Mouse (Mus musculus) adrenal gland, adult (tissue): ENCODE measurements around the gene Cst13.
"Not testable (repeated sequence)": the region's sequence is repeated elsewhere in the genome, so short reads cannot be mapped to it uniquely, and the experiment has no call there.

Source experiments
- DNase-seq, 2 experiments: peaks; one replicate each; pipeline ENCODE4 v3.0.0; 2022 to 2023; ENCODE audit warnings: low spot score in 1 of 2; ENCODE audit not compliant: inconsistent age in 2 of 2

The Cst13 gene

DNA sequence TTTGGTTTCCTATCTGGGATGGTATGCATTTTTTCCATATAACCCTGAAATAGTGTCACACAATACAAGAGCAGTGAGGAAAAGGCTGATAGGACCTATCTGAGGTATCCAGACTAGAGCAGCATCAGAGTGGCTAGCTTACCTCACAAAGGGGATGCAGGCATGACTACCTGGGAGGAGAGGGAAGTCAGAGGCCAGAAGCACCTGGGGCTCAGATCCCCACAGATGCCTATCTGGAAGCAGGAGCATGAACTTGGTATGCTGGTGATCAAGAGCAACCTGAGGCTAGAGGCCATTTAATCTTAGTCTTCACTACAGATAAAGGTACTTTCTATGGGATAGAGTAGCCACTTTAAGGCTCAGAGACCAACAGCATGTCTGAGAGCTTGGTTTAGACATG, at the start of gene Cst13:
Gene Cst13, plus strand, starts transcription at position 173 of the 400 bp plus-strand sequence.
- DNase-seq: no peak

DNA sequence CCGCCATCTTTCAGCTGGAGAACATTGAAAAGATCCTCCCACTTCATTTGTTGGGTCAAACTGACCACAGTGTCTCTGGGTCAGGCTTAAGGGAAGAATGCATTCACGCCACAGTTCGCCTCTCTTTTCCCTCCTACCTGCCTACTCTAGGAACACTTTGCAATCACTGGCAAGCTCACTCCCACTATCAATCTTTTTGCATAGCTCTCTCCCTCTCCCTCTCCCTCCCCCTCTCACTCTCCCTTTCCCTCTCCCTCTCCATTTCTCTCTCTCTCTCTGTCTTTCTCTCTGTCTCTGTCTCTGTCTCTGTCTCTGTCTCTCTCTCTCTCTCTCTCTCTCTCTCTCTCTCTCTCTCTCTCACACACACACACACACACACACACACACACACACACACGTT, 48.5 kb upstream of the Cst13 start, which contains the start of gene Cst11:
Gene Cst11, minus strand, starts transcription at position 101 of the 400 bp plus-strand sequence.
- not testable (repeated sequence) for DNase-seq

DNA sequence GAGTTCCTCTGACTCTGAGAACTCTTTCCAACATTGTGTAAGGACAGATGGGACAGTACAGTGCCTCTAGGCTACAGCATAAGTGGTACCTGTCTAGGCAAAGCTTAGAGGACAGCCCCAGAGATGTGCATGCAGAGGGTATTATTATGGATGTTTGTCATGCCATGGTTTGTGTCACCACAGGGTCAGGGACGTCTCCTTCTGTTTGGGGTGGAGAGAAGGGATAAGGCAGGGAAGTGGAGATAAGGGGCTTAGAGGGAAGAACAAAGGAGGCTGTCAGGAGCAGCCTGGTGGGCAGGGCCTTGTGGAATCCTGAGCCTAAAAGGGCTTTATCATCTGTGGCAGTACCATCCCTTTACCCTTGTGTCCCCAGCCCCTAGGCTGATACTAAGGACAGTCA, 38.2 kb upstream of the Cst13 start, which contains the start of gene 8030411F24Rik:
Gene 8030411F24Rik, plus strand, starts transcription at position 301 of the 400 bp plus-strand sequence.
- DNase-seq: no peak

DNA sequence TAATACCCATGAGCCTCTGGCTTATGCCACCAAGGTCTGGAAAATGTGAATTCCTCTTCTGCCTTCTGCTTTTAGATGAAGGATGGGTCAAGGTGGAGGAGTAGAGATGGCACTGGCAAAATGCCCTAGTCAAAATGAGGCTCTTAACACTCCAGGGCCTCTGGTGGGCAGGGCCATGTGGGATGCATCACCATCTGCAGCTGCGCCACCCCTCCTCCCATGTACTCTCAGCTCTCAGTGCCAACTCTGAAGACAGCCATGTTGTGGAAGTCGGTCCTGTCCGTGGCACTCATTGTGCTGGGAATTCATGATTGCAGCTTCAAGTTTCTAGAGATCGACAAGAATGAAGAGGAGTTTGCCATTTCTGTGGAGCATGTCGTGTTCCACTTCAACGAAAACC, 30.7 kb upstream of the Cst13 start, which contains the start of gene Cst12:
Gene Cst12, plus strand, starts transcription at position 220 of the 400 bp plus-strand sequence.
- no peak for DNase-seq

DNA sequence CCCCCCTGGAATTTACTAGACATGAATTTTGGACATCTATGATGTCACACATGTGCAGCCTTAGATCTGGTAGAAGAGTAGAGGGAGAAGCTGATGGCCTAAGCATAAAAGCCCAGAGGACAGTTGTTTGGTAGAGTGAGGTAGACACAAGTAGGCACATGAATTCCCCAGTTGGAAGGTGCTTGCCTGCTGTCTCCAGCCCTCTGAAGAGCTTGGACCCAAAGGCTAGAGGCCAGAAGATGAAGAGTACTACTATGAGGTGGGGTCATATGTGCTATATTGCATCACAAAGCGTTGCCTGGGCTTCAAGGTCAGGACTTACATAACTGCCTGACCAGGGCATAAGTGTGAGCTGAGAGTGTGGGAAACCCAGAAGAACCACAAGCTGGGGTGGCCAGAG, 21.4 kb upstream of the Cst13 start, which contains the start of gene Cst8:
Gene Cst8, plus strand, starts transcription at position 301 of the 400 bp plus-strand sequence.
- DNase-seq: no peak

DNA sequence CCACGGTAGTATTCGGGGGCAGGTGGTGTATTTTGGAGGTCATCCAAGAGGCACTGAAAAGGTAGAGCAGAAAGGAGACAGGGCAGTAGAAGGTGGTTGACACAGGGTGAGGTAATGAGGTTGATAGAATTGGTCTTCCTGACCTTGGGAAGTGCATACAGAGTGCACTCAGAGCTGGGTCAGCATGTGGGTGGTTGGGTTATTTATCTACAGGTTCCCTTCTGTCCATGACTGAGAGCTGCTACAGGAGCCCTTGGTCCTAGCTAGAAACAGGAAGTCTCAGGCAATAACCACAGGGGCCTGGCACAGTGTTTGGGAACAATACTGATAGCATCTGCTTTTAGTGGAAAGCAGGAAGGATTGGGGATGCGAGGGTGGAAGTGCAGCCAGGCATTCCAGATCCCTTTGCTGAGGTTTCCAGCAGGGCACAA, 18.4 kb upstream of the Cst13 start:
- peak in 1 of 2 experiments; percentile 20 for DNase-seq

DNA sequence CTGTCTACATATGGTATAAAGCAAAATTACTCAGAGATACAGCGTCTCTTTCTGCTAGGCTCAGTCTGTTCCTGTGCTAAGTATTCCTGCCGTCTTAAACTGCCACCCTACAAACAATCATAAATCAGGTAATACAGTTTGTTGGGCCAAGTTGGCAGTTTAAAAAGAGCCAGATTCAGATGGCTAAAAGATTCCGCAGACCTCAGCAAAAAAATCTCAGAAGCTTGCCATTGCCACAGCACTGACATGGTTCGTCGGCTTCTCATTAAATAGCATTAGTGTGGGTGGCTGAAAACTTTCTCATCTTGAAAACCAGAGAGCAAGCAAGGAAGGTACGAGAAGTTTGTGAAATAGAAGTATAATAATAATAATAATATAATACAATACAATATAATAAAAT, 13.2 kb upstream of the Cst13 start:
- peak; percentile 32 to 62 for DNase-seq

DNA sequence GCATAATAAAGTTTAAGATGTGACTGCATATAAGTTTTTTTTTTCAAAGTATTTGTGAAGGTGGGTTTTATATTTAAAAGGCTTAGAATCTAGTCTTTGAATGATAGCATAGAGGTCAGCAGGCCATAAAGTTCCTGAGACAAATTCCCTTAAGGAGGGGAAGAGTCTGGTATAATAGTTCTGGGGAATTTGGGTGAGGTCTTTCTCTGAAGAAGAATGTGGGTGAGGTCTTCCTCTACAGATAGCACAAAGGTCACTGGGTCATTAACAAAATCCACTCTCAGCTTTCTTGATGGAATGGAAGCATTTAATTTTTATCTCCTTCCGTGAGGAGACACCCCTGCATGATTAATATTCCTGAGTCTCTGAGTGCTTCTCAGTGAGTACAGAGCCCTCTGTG, 6.1 kb downstream of the Cst13 start:
- DNase-seq: no peak

DNA sequence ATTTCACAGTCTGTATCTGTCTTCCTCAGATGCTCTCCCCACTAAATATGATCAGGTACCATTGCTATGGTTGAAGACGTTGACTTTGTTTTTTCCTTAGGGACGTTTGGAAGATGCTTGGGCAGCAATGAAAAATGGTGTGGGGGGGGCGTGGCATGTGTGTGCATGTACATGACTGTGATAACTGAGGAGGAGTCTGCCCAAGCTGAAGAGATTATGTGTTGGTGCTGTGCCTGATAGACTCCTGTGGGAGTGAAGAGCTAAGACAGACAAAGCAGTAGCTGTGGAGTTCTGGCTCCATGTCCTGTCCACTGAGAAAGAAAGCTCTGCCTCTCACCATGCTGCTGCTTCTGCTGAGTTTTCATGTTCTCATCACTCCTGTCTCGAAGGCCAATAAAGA, 15.0 kb downstream of the Cst13 start, which contains the start of gene Cst9:
Gene Cst9, plus strand, starts transcription at position 236 of the 400 bp plus-strand sequence.
- DNase-seq: no peak

DNA sequence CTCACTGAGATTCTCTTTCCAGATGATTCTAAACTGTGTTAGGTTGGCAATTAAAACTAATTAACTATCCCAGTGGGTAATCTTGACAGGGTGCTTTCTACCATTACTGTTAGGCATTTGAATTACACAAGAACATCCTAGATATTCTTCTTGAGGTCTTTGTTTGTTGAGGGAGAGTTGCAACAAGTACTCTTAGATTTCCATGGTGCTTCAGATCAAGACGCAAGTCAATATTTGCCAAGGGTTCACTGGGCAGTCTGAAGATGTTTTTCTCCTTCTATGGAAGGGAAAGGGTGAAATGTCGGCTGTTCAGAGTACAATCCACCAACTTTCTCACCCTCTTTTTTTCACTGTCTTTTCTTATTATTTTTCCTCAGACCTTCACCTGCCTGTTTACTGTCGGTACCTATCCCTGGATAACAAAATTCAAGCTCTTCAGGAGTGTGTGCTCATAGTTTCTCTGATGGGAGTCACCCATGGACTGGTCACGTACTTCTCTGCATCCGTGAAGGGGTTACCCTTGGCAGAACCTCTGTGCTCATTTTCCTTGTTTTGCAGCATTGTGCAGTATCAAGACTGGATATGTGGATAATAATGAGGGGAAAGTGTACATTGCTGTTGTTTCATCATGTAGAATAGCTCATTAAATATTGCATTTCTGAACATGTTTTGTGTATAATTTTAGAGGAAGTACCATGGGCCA, 18.3 kb downstream of the Cst13 start:
- no peak for DNase-seq

DNA sequence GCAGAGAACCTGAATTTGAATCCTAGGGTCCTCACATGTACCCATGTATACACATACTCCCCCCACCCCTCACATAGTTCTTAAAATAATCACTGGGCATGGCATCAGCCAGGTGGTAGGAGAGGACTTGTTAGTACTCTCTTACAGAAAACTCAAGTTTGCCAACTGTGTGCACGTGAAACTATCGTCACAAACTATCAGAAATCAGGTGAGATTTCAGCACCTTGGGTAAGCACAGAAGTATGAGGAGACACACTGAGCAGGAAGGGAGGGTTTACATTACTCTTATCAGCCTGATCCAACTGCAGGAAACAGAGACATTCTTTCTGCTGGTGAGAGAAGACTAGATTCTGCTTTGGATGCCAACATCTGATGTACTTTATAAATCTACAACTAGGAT, 19.3 kb downstream of the Cst13 start:
- no peak for DNase-seq

- peak; percentile 82 to 97 for DNase-seq
These were observed 31.4 kb downstream of the Cst13 start for GRCm38 (mm10) chr2:148851116-148851906.

- peak in 1 of 2 experiments; percentile 76 for DNase-seq
These were observed 36.9 kb downstream of the Cst13 start for GRCm38 (mm10) chr2:148856630-148857400.

DNA sequence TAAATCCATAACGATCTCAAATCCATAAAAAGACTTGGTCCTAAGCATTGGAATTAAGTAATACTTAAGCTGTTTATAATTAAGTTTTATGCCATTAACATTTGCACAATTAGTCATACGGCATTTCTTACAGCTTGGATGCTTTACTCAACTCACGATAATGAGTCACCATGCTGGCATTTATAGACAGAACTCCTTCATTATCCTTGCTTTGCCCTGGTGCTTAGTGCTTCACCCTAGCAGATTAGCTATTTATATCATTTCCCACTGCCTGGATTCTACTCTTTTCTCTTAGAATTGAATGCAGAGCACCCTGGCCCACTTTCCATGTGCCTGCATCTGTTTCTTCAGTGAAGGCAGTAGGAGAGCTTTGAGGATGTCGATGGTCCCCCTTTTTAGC, 37.6 kb downstream of the Cst13 start:
- peak in 1 of 2 experiments; percentile 54 for DNase-seq

- DNase-seq: no peak
These were observed 41.1 kb downstream of the Cst13 start for GRCm38 (mm10) chr2:148860993-148861392.

GRCm38 (mm10) chr2:148861693-148862092, 41.8 kb downstream of the Cst13 start:
- DNase-seq: no peak

- DNase-seq: no peak
These were observed 45.1 kb downstream of the Cst13 start, which contains the start of gene 9230104L09Rik for GRCm38 (mm10) chr2:148864966-148865365. 9230104L09Rik (minus strand) TSS chr2:148865038.

- no peak for DNase-seq
These were observed 49.1 kb downstream of the Cst13 start for GRCm38 (mm10) chr2:148868959-148869358.

- DNase-seq: no peak
These were observed 50.6 kb downstream of the Cst13 start for GRCm38 (mm10) chr2:148870526-148870925.

- peak in 1 of 2 experiments; percentile 35 for DNase-seq
These were observed 53.0 kb downstream of the Cst13 start for GRCm38 (mm10) chr2:148872860-148873259.

GRCm38 (mm10) chr2:148874224-148874616, 54.3 kb downstream of the Cst13 start:
- DNase-seq: peak in 1 of 2 experiments; percentile 41
